Mouse (Mus musculus) adrenal gland, postnatal 10 days (tissue): ENCODE measurements around the gene Mfsd4a. TPM values are rescaled to one million over a fixed set of nuclear protein-coding genes. Genes with fewer than 3 reads are reported as not detected.
A peak's percentile ranks its signal among the peaks of the same experiment; 100 is the strongest.

Source experiments
- DNase-seq: peaks from one replicate; pipeline ENCODE4 v3.0.0; 2021; ENCODE audit warnings: mixed read lengths
- total RNA-seq, 2 experiments: library from RNA; stranded (reverse); gene quantifications; 2 replicates each; pipeline ENCODE4 v1.2.3; 2021

Gene Mfsd4a
- total RNA-seq, 2 experiments from 2014 or later = 4.1 to 5.4 TPM

- DNase-seq = no peak
These were observed 53.1 kb downstream of the Mfsd4a start for GRCm38 (mm10) chr1:132014800-132015199.

- no peak for DNase-seq
These were observed 55.0 kb downstream of the Mfsd4a start for GRCm38 (mm10) chr1:132012861-132013260.

GRCm38 (mm10) chr1:132011785-132012184 lies 56.1 kb downstream of the Mfsd4a start:
- no peak for DNase-seq

- DNase-seq = no peak
These were observed 57.0 kb downstream of the Mfsd4a start for GRCm38 (mm10) chr1:132010632-132011501.

GRCm38 (mm10) chr1:132008881-132009644 lies 58.8 kb downstream of the Mfsd4a start:
- DNase-seq = no peak

GRCm38 (mm10) chr1:132007828-132008827 lies 59.7 kb downstream of the Mfsd4a start:
- peak; percentile 93 for DNase-seq

- peak; percentile 96 for DNase-seq
These were observed 60.5 kb downstream of the Mfsd4a start, which contains the start of gene Elk4 for GRCm38 (mm10) chr1:132007282-132007815. TSS of gene Elk4 (plus strand) at chr1:132007607.

GRCm38 (mm10) chr1:132006721-132007120 lies 61.1 kb downstream of the Mfsd4a start:
- DNase-seq = no peak

- DNase-seq = no peak
These were observed 61.8 kb downstream of the Mfsd4a start for GRCm38 (mm10) chr1:132006046-132006445.

- DNase-seq = no peak
These were observed 62.4 kb downstream of the Mfsd4a start for GRCm38 (mm10) chr1:132005466-132005865.

- no peak for DNase-seq
These were observed 63.2 kb downstream of the Mfsd4a start for GRCm38 (mm10) chr1:132004574-132005180.

GRCm38 (mm10) chr1:132003817-132004216 lies 64.0 kb downstream of the Mfsd4a start:
- DNase-seq = no peak

GRCm38 (mm10) chr1:132003111-132003510 lies 64.8 kb downstream of the Mfsd4a start:
- DNase-seq = no peak

- no peak for DNase-seq
These were observed 66.0 kb downstream of the Mfsd4a start for GRCm38 (mm10) chr1:132001880-132002330.

- no peak for DNase-seq
These were observed 67.4 kb downstream of the Mfsd4a start for GRCm38 (mm10) chr1:132000506-132000905.

GRCm38 (mm10) chr1:131995062-131995461 lies 72.8 kb downstream of the Mfsd4a start:
- DNase-seq = peak; percentile 76

GRCm38 (mm10) chr1:131993169-131994040 lies 74.5 kb downstream of the Mfsd4a start:
- DNase-seq = peak; percentile 80

- peak; percentile 57 for DNase-seq
These were observed 75.3 kb downstream of the Mfsd4a start for GRCm38 (mm10) chr1:131992561-131993001.

- DNase-seq = no peak
These were observed 77.6 kb downstream of the Mfsd4a start for GRCm38 (mm10) chr1:131990083-131990760.
